Mouse (Mus musculus) embryonic facial prominence, embryonic 10.5 days (tissue): ENCODE results near the gene Zfp692. TPM values are rescaled to one million over a fixed set of nuclear protein-coding genes. Genes with fewer than 3 reads are reported as not detected.

Experiments used
- DNase-seq: peaks from one replicate; pipeline ENCODE4 v3.0.0-alpha.2; 2017; ENCODE audit warnings: low spot score
- H3K27ac ChIP-seq: fragments of 300-500 bp; sonication (generic); replicated peaks from 2 replicates; pipeline ENCODE4 v1.5.1; 2016; ENCODE audit warnings: mild to moderate bottlenecking
- H3K27me3 ChIP-seq: fragments of 300-500 bp; sonication (generic); replicated peaks from 2 replicates; pipeline ENCODE4 v1.6.1; 2016; ENCODE audit warnings: low read depth, mild to moderate bottlenecking; ENCODE audit not compliant: poor library complexity, severe bottlenecking
- H3K36me3 ChIP-seq: fragments of 300-500 bp; sonication (generic); replicated peaks from 2 replicates; pipeline ENCODE4 v1.6.1; 2016; ENCODE audit warnings: mild to moderate bottlenecking, moderate library complexity
- H3K4me1 ChIP-seq: fragments of 300-500 bp; sonication (generic); 2 replicates; pipeline ENCODE4 v1.6.1; 2016
- H3K4me3 ChIP-seq: fragments of 300-500 bp; sonication (generic); 2 replicates; pipeline ENCODE4 v1.5.1; 2016; ENCODE audit warnings: mild to moderate bottlenecking, moderate library complexity
- H3K9me3 ChIP-seq: fragments of 300-500 bp; sonication (generic); 2 replicates; pipeline ENCODE4 v1.6.1; 2016; ENCODE audit warnings: mild to moderate bottlenecking
- WGBS: fragments of 180-500 bp; shearing (Covaris S2); methylation state at CpG from one replicate; pipeline ENCODE4 v1.1.7; 2016; 5-methylcytosine and 5-hydroxymethylcytosine counted together
- polyA plus RNA-seq: library from polyadenylated mRNA; unstranded; fragments of >200 nt; fragmentation: Nextera tagmentation; extraction: Ambion mirVana; gene quantifications from 2 replicates; pipeline ENCODE4 v1.2.1, GENCODE M21; 2016

Zfp692 gene
- polyA plus RNA-seq, 1 experiment from 2014 or later, result 29.7 TPM

DNA sequence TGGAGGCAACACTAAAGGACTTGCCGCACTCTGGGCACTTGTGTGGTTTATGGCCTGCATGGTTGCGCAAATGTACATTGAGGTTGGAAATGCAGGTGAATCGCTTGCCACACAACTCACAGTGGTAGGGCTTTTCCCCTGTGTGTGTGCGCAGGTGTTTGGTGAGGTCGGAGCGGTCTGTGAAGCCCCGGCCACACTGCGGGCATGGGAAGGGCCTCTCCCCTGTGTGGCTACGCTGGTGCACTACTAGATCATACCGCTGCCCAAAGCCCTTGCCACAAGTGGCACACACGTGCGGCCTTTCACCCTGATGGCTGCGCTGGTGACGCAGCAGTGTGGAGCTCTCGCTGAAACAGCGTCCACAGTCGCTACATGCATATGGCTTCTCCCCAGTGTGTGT lies 9.5 kb downstream of the Zfp692 start:
- WGBS, result 83% methylated on average over 17 of the region's 17 CpGs
- no peaks in the 10 kb centered on the region for H3K4me1 ChIP-seq

DNA sequence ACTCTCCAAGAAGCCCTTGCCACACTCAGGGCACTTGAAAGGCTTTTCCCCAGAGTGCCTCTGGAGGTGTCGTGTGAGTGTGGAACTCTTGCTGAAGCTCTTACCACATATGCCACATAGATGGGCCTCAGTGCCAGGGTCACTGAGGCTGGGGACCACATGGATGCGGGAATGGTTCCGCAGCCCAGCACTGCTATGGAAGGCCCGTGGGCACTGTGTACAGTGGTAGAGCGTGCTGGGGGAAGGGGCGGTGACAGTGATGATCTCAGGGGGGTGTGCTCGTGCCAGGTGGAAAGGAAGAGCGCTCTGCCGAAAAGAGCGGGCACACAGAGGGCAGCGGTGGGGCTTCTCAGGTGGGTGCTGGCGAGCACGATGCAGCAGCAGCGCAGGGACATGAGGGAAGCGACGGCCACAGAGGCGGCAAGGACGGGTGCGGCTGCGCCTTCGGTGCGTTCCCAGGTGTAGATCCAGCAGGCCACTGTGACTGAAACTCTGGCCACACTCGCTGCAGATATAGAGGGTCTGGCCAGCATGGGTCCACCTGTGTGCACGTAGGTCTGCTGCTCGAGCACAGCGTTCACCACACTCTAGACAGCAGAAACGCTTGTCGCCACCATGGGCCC lies 10.0 kb downstream of the Zfp692 start:
- no peak overlapping the region for H3K4me3 ChIP-seq
- no peak for DNase-seq
- no peak overlapping the region for H3K27ac ChIP-seq
- H3K36me3 ChIP-seq, result peaks cover 67% of the 10 kb centered on the region
- WGBS, result 69% methylated on average over 28 of the region's 28 CpGs
- H3K9me3 ChIP-seq, result no peaks in the 10 kb centered on the region
- H3K27me3 ChIP-seq, result no peaks in the 10 kb centered on the region
- H3K4me1 ChIP-seq, result peaks cover 3% of the 10 kb centered on the region

More for the DNA sequence above, 9.5 kb downstream of the Zfp692 start:
- H3K27ac ChIP-seq, result no peak overlapping the region
- no peaks in the 10 kb centered on the region for H3K9me3 ChIP-seq
- H3K4me3 ChIP-seq, result no peak overlapping the region
- no peaks in the 10 kb centered on the region for H3K27me3 ChIP-seq
- no peak for DNase-seq
- H3K36me3 ChIP-seq, result peaks cover 72% of the 10 kb centered on the region

DNA sequence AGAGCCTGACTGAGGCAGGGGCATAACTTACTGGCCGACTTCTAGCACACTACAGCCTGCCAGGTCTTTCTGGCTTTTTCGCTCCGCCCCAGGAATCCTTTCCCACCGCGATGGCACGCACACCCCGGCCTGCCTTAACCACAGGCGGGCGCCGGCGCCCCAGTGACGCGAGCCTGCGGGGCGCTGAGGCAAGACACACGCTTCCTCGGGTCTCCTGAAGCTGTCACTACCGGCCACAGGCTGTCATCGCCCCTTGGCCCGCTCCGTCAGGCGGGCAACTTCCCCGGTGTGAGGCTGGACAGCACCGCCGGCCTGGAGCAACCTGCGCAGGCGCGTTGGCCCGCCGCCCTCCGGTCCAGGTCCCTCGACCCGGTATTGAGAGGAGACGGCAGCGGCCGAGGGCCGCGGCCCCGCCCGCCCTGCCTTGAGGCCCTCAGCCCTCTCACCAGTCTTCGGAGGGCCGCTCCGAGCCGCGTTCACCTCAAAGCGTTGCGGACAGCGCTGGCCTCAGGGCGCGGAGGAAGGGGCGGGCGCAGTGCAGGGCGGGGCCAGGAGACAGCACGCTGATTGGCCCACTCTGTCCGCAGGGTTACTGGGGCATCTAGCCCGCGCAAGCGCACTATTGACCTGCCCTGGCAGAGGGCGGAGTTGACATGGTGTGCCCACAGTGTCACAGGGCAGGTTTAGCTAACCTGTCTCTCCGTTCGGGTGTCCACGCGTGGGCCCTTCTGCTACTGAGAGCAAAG lies 16.1 kb downstream of the Zfp692 start:
- peaks cover 20% of the 10 kb centered on the region for H3K4me1 ChIP-seq
- no peaks in the 10 kb centered on the region for H3K27me3 ChIP-seq
- peak; percentile 97 for DNase-seq
- under 1% methylated on average over 63 of the region's 63 CpGs for WGBS
- 0 out of 2 replicates have a peak, but pooled peaks cover 4% of the 10 kb centered on the region for H3K9me3 ChIP-seq
- H3K4me3 ChIP-seq, result peak overlapping the region; percentile 81
- H3K27ac ChIP-seq, result peak overlapping the region; percentile 88
- H3K36me3 ChIP-seq, result peaks cover 26% of the 10 kb centered on the region

DNA sequence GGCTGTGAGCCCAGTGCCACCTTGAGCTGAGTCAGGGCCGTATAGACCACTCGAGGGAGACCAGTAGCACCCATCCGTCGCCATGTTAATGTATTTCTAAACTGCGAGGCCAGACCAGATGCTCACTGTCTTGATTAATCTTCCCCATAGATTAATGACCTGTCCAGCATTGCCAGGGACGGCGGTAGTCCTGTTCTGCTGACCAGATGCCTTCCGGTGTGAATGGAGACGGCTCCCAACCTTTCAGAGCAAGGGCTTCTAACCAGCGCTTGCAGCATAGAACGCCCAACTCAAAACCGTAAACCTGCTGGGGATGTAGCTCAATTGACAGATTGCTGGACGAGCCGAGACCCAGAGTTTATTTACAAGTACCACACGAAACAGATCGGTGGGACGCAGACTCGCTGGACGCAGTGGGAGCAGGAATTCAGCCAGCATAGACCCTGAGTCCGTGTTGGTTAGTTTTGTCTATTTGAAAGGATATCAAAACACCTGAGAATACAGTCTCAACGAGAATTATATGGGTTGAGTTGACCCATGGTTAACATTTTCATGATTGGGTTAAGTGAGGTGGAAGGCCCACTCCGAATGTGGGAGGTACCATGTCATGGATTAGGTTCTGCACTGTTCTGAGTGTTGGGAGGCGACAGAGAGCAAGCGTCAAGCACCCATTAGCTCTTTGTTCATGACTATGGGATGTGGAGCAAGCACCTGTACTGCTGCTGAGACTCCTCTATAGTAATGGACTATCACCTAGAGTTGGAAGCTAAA lies 16.9 kb downstream of the Zfp692 start:
- Histone ChIP-seq H3K27ac (peak overlapping the region; percentile 88), H3K4me1 (peaks cover 21% of the 10 kb centered on the region)
- 16% methylated on average over 24 of the region's 24 CpGs for WGBS

DNA sequence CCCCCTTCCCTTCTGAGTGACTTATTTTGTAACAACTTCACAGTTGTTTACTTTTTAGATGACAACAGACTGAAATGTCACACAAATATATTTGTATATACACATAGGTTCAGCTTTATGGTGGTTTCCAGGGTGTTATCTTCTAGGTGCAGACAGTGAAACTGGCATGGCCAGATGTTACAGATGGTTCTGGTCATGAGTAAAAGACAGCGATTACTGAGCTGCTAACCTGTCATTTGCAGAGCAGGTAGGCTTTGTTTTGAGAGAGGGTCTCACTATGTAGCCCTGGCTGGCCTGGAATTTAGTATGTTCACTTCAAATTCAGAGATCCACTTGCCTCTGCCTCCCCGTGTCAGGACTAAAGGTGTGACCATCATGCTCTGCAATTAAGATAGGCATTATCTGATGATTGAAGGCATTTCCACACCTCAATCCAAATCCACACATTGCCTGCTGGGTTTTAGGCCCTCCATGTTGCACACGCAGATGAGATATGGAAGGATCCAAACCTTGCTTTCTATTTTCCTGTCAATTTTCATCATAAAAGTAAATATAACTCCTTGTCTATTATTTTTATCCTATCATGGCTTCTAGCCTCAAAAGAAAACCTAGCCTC lies 17.9 kb downstream of the Zfp692 start:
- 92% methylated on average over 3 of the region's 3 CpGs for WGBS
- peaks cover 31% of the 10 kb centered on the region for H3K4me1 ChIP-seq

More for the DNA sequence above, 16.9 kb downstream of the Zfp692 start:
- no peak for DNase-seq
- Histone ChIP-seq H3K9me3 (0 out of 2 replicates have a peak, but pooled peaks cover 4% of the 10 kb centered on the region), H3K27me3 (no peaks in the 10 kb centered on the region), H3K4me3 (peak overlapping the region; percentile 81), H3K36me3 (peaks cover 30% of the 10 kb centered on the region)

DNA sequence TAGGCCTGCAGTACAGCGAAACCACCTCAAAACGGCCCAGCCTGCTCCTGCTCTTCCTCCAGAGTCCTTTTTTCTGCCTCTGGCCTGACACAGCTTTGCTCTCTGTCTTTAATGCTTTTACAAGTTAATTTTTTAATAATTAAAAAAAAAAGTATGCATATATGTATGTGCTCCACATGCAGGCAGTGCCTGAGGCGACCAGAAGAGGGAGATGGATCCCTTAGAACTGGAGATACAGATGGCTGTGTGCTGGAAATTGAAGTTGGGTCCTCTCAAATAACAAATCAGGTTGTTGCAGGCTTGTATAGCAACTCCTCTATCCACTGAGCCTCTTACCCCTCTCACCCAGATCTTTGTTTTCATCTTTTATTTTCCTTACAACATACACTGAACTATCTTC lies 19.9 kb downstream of the Zfp692 start:
- peaks cover 25% of the 10 kb centered on the region for H3K36me3 ChIP-seq
- H3K4me3 ChIP-seq, result no peak overlapping the region
- peaks cover 38% of the 10 kb centered on the region for H3K4me1 ChIP-seq
- H3K27me3 ChIP-seq, result no peaks in the 10 kb centered on the region
- 91% methylated on average over 3 of the region's 3 CpGs for WGBS
- H3K27ac ChIP-seq, result no peak overlapping the region
- no peak for DNase-seq
- H3K9me3 ChIP-seq, result 0 out of 2 replicates have a peak, but pooled peaks cover 4% of the 10 kb centered on the region

More for the DNA sequence above, 17.9 kb downstream of the Zfp692 start:
- H3K27me3 ChIP-seq, result no peaks in the 10 kb centered on the region
- no peak overlapping the region for H3K27ac ChIP-seq
- no peak overlapping the region for H3K4me3 ChIP-seq
- H3K36me3 ChIP-seq, result peaks cover 23% of the 10 kb centered on the region
- 0 out of 2 replicates have a peak, but pooled peaks cover 4% of the 10 kb centered on the region for H3K9me3 ChIP-seq
- no peak for DNase-seq

DNA sequence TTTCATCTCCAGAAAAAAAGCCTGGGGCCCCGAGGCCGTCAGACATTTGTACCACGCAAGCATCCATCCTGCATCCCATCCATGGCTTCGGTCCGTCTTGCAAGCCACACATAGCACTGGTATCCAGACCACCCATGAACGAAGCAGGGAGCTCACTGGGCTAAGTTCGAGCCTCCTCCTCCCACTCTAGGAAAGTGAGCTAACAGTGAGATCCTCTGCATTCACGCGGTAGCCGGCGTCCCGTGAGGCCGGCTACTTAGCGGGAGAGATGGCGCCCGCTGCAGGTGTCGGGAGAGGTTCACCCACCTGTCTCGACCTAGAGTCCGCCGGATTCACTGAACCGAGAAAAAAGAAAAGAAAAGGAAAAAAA lies 23.0 kb downstream of the Zfp692 start:
- Histone ChIP-seq H3K9me3 (0 out of 2 replicates have a peak, but pooled peaks cover 4% of the 10 kb centered on the region), H3K27me3 (no peaks in the 10 kb centered on the region), H3K27ac (peak overlapping the region; percentile 92), H3K36me3 (peaks cover 56% of the 10 kb centered on the region), H3K4me1 (peaks cover 32% of the 10 kb centered on the region), H3K4me3 (peak overlapping the region; percentile 91)
- under 1% methylated on average over 21 of the region's 21 CpGs for WGBS
- DNase-seq, result no peak

DNA sequence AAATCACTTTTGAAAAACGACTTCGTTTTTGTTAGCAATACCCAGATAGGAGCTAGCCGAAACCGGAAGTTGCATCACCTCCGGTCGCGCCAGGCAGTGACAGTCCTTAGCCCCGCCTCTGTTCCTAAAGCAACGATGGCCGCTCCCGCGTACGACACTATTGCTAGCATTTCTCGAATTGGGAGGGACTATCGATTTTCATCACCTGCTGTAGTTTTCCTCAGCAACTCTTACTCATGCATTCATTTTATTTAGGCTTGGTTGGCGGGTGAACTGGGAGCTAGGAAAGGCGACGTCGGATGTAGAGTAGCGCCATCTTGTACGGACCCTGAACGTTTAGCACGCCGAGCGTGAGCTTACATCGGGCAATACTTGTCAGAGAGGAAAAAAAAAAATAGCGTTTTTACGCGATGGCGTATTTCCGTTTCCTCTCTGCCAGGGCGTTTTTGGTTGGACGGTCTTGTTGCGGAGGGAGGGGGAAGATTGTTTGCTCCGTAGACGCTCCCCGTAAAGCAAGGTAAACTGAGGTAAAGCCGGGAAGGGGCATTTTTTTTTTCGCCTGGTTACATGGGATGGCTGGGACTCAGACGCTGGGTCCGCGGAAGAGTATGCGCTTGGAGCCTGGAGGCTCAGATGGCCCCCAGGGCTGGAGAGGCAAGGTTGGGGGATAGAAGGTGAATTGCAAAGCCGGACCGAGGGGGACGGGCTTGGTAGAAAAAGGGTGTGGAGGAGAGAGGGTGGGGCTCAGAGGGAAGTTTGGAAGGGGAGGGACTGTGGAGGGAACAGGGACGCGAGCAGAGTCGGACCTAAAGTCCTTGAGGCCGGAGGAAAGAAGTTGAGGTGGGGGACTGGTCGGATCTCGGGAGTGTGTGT lies 23.6 kb downstream of the Zfp692 start, which contains the start of the genes Zfp672 and Sh3bp5l:
Zfp672 (minus strand) TSS at position 64 of the 873 bp plus-strand sequence.
Sh3bp5l (plus strand) TSS at position 449 of the 873 bp plus-strand sequence.
- WGBS, result under 1% methylated on average over 52 of the region's 52 CpGs
- Histone ChIP-seq H3K36me3 (peaks cover 58% of the 10 kb centered on the region), H3K27me3 (no peaks in the 10 kb centered on the region)

DNA sequence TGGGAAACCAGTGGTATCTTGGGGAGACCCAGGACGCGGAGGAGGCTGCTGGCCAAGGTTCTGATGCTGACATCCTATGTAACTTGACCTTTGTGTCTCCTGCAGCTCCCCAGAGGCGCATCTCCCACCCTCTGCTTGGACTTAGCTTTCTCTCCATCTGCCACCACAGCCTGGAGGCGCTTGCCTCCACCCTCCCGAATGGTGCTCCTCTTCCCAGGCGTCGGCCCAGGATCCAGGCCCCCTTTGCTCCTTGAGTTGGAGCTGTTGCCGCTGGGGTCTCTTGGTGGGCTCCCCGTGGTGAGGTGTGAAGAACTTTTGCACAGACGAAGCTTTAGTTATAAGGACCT lies 24.3 kb downstream of the Zfp692 start:
- Histone ChIP-seq H3K4me3 (peak overlapping the region; percentile 91), H3K9me3 (0 out of 2 replicates have a peak, but pooled peaks cover 4% of the 10 kb centered on the region), H3K36me3 (peaks cover 64% of the 10 kb centered on the region), H3K4me1 (peaks cover 32% of the 10 kb centered on the region), H3K27me3 (no peaks in the 10 kb centered on the region), H3K27ac (peak overlapping the region; percentile 92)
- DNase-seq, result no peak
- WGBS, result 17% methylated on average over 10 of the region's 10 CpGs

More for the DNA sequence above, 23.6 kb downstream of the Zfp692 start, which contains the start of the genes Zfp672 and Sh3bp5l:
- Histone ChIP-seq H3K4me1 (peaks cover 32% of the 10 kb centered on the region), H3K4me3 (peak within 1 kb of the TSS; percentile 91), H3K9me3 (0 out of 2 replicates have a peak, but pooled peaks cover 4% of the 10 kb centered on the region), H3K27ac (peak within 1 kb of the TSS; percentile 92)
- DNase-seq, result peak; percentile 90

DNA sequence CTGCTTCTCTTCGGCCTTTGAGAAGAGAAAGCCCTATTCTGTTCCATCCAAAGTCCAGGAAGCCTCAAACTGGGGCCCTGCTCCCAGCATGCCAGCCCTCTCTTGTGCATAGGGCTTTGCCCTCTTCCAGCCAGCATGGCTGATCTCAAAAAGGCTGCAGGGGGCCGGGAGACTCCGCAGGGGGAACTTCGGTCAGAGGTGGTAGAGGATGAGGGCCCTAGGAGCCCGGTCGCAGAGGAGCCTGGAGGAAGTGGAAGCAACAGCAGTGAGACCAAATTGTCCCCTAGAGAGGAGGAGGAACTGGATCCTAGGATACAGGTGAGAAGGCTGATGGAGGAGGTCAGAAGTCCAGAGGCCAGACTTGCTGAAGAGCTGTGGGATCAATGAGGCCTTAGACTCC lies 24.7 kb downstream of the Zfp692 start:
- H3K27me3 ChIP-seq, result no peaks in the 10 kb centered on the region

DNA sequence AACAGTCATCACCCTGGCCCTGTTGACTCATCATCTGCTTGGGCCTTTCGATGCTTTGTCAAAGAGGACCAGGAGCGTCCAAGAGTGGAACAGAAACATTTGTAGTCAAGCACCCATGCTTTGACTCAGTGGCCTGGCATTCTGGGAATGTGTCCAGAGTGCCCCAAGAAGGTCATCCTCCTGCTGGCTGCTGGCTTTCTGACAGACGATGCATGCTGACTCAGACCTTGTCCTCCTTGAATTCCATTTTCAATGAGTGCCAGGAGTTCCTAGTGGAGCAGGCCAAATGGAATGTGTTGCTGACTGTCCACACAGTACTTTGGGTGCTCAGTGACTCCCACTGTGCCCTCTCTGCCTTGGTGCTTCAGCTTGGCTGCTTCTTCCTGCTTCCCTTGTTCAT lies 27.9 kb downstream of the Zfp692 start:
- 86% methylated on average over 3 of the region's 3 CpGs for WGBS
- H3K9me3 ChIP-seq, result no peaks in the 10 kb centered on the region
- no peak overlapping the region for H3K4me3 ChIP-seq
- DNase-seq, result no peak
- H3K36me3 ChIP-seq, result peaks cover 77% of the 10 kb centered on the region
- H3K4me1 ChIP-seq, result peaks cover 20% of the 10 kb centered on the region
- no peak overlapping the region for H3K27ac ChIP-seq
- H3K27me3 ChIP-seq, result no peaks in the 10 kb centered on the region

More for the DNA sequence above, 24.7 kb downstream of the Zfp692 start:
- no peak for DNase-seq
- Histone ChIP-seq H3K36me3 (peaks cover 64% of the 10 kb centered on the region), H3K4me1 (peaks cover 32% of the 10 kb centered on the region), H3K4me3 (peak overlapping the region; percentile 91), H3K9me3 (0 out of 2 replicates have a peak, but pooled peaks cover 4% of the 10 kb centered on the region), H3K27ac (no peak overlapping the region)
- WGBS, result 85% methylated on average over 6 of the region's 6 CpGs
